Mouse (Mus musculus) adrenal gland, postnatal 0 days (tissue): ENCODE measurements around the gene Tbx4. TPM values are rescaled to one million over a fixed set of nuclear protein-coding genes. Genes with fewer than 3 reads are reported as not detected.

Experiments
- polyA plus RNA-seq: library from polyadenylated mRNA; unstranded; fragments of >200 nt; fragmentation: Nextera tagmentation; extraction: Ambion mirVana; gene quantifications from 2 replicates; pipeline ENCODE4 v1.2.1, GENCODE M21; 2015

The Tbx4 gene
- polyA plus RNA-seq = 0.03 and 0.08 TPM in 2 replicates

GRCm38 (mm10) chr11:85885665-85886428 lies at the start of gene Tbx4:
Tbx4 (plus strand) TSS chr11:85886422.

GRCm38 (mm10) chr11:85850233-85850632 lies 36.0 kb upstream of the Tbx4 start, which contains the start of gene Gm11444:
Gm11444 (minus strand) TSS chr11:85850333.

Other genes starting within 250 kb of the Tbx4 start
- 12.0 and 13.4 TPM in 2 replicates for gene Tbx2, start 53.9 kb upstream of the Tbx4 start, polyA plus RNA-seq
- gene Gm11444, start 36.1 kb upstream of the Tbx4 start, polyA plus RNA-seq = not detected in 2 replicates